In the genomic region with DNA sequence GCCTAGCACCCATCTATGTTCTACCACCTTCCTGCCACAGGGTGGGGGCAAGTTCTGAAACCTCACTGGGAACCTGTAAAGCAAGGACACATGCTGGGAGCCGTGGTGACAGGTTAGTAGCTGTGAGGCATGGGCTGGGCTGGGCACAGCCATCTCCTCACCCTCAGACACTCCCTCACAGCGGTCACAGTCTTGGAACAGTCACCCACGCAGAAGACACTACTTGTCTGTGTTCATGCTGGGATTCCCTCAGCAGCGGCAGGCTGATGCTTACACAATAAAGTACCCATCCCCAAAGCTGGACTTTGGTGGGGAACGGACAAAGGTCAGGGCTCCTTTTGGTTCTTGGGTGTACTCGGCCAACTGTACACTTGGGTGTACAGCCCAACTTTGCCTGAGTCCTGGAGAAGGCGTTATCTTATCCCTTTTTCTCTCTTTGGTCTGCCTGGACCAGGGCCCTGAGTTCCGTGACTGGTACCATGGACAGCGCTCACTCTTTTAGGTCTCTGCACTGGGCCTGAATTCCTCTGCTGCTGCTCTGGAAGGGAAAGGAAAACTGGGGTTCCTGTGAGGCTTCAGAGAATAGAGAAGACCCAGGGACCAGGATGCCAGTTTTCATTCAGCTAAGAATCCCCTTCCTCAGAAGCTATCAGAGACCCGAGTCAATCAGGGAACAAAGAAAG, we compare ENCODE assay signal across 7 mouse cellular contexts.
DNase-seq lines count a peak whose midpoint lies in the region; ATAC-seq and TF ChIP-seq lines count a peak whose summit lies in the region.

No protein-coding gene starts in this region.

- DNase-seq in kidney, postnatal 0 days (ENCODE audit: low spot score), result peak; percentile 69
- DNase-seq in kidney, adult 2 months, result no peak
- DNase-seq in MEL (ENCODE audit: low read depth, low spot score), result peak; percentile 14
- DNase-seq in brain, adult 2 months (ENCODE audit: low read depth, low spot score), result peak; percentile 71
- DNase-seq in lung, postnatal 0 days (ENCODE audit: low spot score), result peak; percentile 46
- DNase-seq in layer of hippocampus, postnatal 14 days (ENCODE audit: low spot score in 2 of 2), result no peak
- no peak for DNase-seq in gastrocnemius, adult 2 months

- H3K9me3 ChIP-seq in kidney, postnatal 0 days (replicated peaks; ENCODE audit: low read length), result no peaks in the 10 kb centered on the region
- no peaks in the 10 kb centered on the region for H3K9me3 ChIP-seq in MEL (replicated peaks; ENCODE audit: insufficient read depth, low read length)
- H3K9me3 ChIP-seq in lung, postnatal 0 days (ENCODE audit: low read length), result no peaks in the 10 kb centered on the region

- no peak for TF ChIP-seq EP300 in MEL (IDR thresholded peaks at IDR 0.05; ENCODE audit: low read depth in 1 of 2, low read length in 2 of 2)
- no peak for TF ChIP-seq EP300 in lung, postnatal 0 days (IDR thresholded peaks at IDR 0.05)

- TF ChIP-seq RAD21 in MEL (IDR thresholded peaks at IDR 0.05; ENCODE audit: low read depth, low read length), result no peak

- H3K27ac ChIP-seq in kidney, postnatal 0 days, result no peak overlapping the region
- H3K27ac ChIP-seq in kidney, adult 2 months (ENCODE audit: insufficient read depth, low read depth, low read length), result no peak overlapping the region
- H3K27ac ChIP-seq in MEL (ENCODE audit: control insufficient read depth, low read depth, low read length), result no peak overlapping the region
- H3K27ac ChIP-seq in lung, postnatal 0 days (ENCODE audit: low read length), result no peak overlapping the region
- no peak overlapping the region for H3K27ac ChIP-seq in gastrocnemius, adult 2 months

- TF ChIP-seq CTCF in kidney, postnatal 0 days (IDR thresholded peaks at IDR 0.05; ENCODE audit: low read depth), result no peak
- no peak for TF ChIP-seq CTCF in kidney, adult 2 months (conservative IDR thresholded peaks at IDR 0.05; ENCODE audit: insufficient read depth, insufficient read length, low read depth, low read length)
- TF ChIP-seq CTCF in MEL (IDR thresholded peaks at IDR 0.05 in 2 of 3, conservative IDR thresholded peaks at IDR 0.05 in 1 of 3; ENCODE audit: control insufficient read depth in 1 of 3, insufficient read depth in 1 of 3, low read depth in 2 of 3, low read length in 3 of 3, poor library complexity in 1 of 3, severe bottlenecking in 1 of 3), result no peak
- no peak for TF ChIP-seq CTCF in lung, postnatal 0 days (IDR thresholded peaks at IDR 0.05)
- no peak for TF ChIP-seq CTCF in gastrocnemius, adult 2 months (IDR thresholded peaks at IDR 0.05)

- ATAC-seq in kidney, postnatal 0 days (replicated peaks; ENCODE audit: low FRiP score, low read depth), result no peak
- no peak for ATAC-seq in lung, postnatal 0 days

- H3K36me3 ChIP-seq in kidney, postnatal 0 days (ENCODE audit: insufficient read depth, low read length), result no peaks in the 10 kb centered on the region
- H3K36me3 ChIP-seq in kidney, adult 2 months (ENCODE audit: control insufficient read depth, insufficient read depth, low read length), result no peaks in the 10 kb centered on the region
- no peaks in the 10 kb centered on the region for H3K36me3 ChIP-seq in MEL (ENCODE audit: control insufficient read depth in 1 of 2, insufficient read depth in 2 of 2, low read length in 2 of 2)
- H3K36me3 ChIP-seq in lung, postnatal 0 days (ENCODE audit: insufficient read depth, low read length), result no peaks in the 10 kb centered on the region

- no peak for TF ChIP-seq POLR2A in kidney, adult 2 months (IDR thresholded peaks at IDR 0.05; ENCODE audit: low read depth, low read length)
- TF ChIP-seq POLR2A in MEL (IDR thresholded peaks at IDR 0.05; ENCODE audit: control insufficient read depth in 1 of 2, insufficient read depth in 1 of 2, low read depth in 1 of 2, low read length in 2 of 2, poor library complexity in 1 of 2), result no peak

- H3K4me2 ChIP-seq in kidney, postnatal 0 days (ENCODE audit: low read length), result no peak overlapping the region
- H3K4me2 ChIP-seq in lung, postnatal 0 days (replicated peaks; ENCODE audit: low read depth, low read length), result no peak overlapping the region

- no peaks in the 10 kb centered on the region for H3K27me3 ChIP-seq in kidney, postnatal 0 days (ENCODE audit: insufficient read depth, low read length)
- no peaks in the 10 kb centered on the region for H3K27me3 ChIP-seq in kidney, adult 2 months (replicated peaks; ENCODE audit: control insufficient read depth, insufficient read depth, low read length)
- H3K27me3 ChIP-seq in MEL (ENCODE audit: control insufficient read depth in 1 of 2, insufficient read depth in 2 of 2, low read length in 2 of 2), result no peaks in the 10 kb centered on the region
- no peaks in the 10 kb centered on the region for H3K27me3 ChIP-seq in lung, postnatal 0 days (replicated peaks; ENCODE audit: insufficient read depth, low read length)

- H3K4me3 ChIP-seq in kidney, postnatal 0 days (replicated peaks; ENCODE audit: low read depth, low read length), result no peak overlapping the region
- no peak overlapping the region for H3K4me3 ChIP-seq in kidney, adult 2 months (ENCODE audit: insufficient read depth, low read depth, low read length)
- H3K4me3 ChIP-seq in MEL (ENCODE audit: control insufficient read depth in 1 of 2, insufficient read depth in 1 of 2, low read depth in 2 of 2, low read length in 2 of 2), result no peak overlapping the region
- no peak overlapping the region for H3K4me3 ChIP-seq in lung, postnatal 0 days (ENCODE audit: low read depth, low read length)
- no peak overlapping the region for H3K4me3 ChIP-seq in gastrocnemius, adult 2 months

- no peaks in the 10 kb centered on the region for H3K79me2 ChIP-seq in MEL (ENCODE audit: control insufficient read depth, insufficient read depth, low read length, poor library complexity)

- no peaks in the 10 kb centered on the region for H3K4me1 ChIP-seq in kidney, postnatal 0 days (replicated peaks; ENCODE audit: insufficient read depth, low read length)
- H3K4me1 ChIP-seq in kidney, adult 2 months (ENCODE audit: control insufficient read depth, insufficient read depth, low read length), result no peaks in the 10 kb centered on the region
- no peaks in the 10 kb centered on the region for H3K4me1 ChIP-seq in MEL (ENCODE audit: control insufficient read depth in 1 of 2, insufficient read depth in 2 of 2, low read length in 2 of 2)
- no peaks in the 10 kb centered on the region for H3K4me1 ChIP-seq in lung, postnatal 0 days (ENCODE audit: insufficient read depth, low read depth, low read length)

- intact Hi-C loops in gastrocnemius, adult 2 months (cut with DNase I), result loop anchor here (10.0 kb wide), 1 partner anchor 117 kb away; no protein-coding TSS in a partner anchor

- H3K9ac ChIP-seq in kidney, postnatal 0 days (ENCODE audit: low read depth, low read length), result no peak overlapping the region
- no peak overlapping the region for H3K9ac ChIP-seq in MEL (ENCODE audit: control insufficient read depth, low read depth, low read length, poor library complexity, severe bottlenecking)
- H3K9ac ChIP-seq in lung, postnatal 0 days (replicated peaks; ENCODE audit: low read depth), result no peak overlapping the region

- WGBS in kidney, postnatal 0 days, result 53% methylated on average over 10 of the region's 10 CpGs
- WGBS in kidney, adult 2 months, result 51% methylated on average over 10 of the region's 10 CpGs
- 47% methylated on average over 10 of the region's 10 CpGs for WGBS in lung, postnatal 0 days

TF ChIP-seq in MEL, 35 proteins besides CTCF, POLR2A, EP300 and RAD21:
- TF ChIP-seq MXI1 (IDR thresholded peaks at IDR 0.05; ENCODE audit: low read depth, low read length) (no peak), TCF12 (IDR thresholded peaks at IDR 0.05; ENCODE audit: low read depth, low read length) (no peak), MEF2A (IDR thresholded peaks at IDR 0.05; ENCODE audit: extremely low read depth, insufficient replicate concordance, low read depth, low read length, poor library complexity, severe bottlenecking) (no peak), MAZ (IDR thresholded peaks at IDR 0.05; ENCODE audit: low read depth, low read length) (no peak), ETS1 (IDR thresholded peaks at IDR 0.05; ENCODE audit: low read depth, low read length) (no peak), BHLHE40 (IDR thresholded peaks at IDR 0.05; ENCODE audit: borderline replicate concordance, low read depth, low read length) (no peak), TBP (IDR thresholded peaks at IDR 0.05; ENCODE audit: low read depth, low read length) (no peak), ELF1 (IDR thresholded peaks at IDR 0.05; ENCODE audit: low read depth, low read length) (no peak), SIN3A (IDR thresholded peaks at IDR 0.05; ENCODE audit: low read length) (no peak), ZC3H11A (IDR thresholded peaks at IDR 0.05; ENCODE audit: low read depth, low read length) (no peak), GATA1 (IDR thresholded peaks at IDR 0.05; ENCODE audit: low read depth, low read length) (no peak), USF2 (IDR thresholded peaks at IDR 0.05; ENCODE audit: borderline replicate concordance in 1 of 2, insufficient read depth in 1 of 2, low read depth in 1 of 2, low read length in 2 of 2) (no peak), MAX (IDR thresholded peaks at IDR 0.05; ENCODE audit: low read length) (no peak), SMC3 (IDR thresholded peaks at IDR 0.05; ENCODE audit: low read depth, low read length) (no peak), USF1 (IDR thresholded peaks at IDR 0.05; ENCODE audit: low read depth, low read length) (no peak), UBTF (IDR thresholded peaks at IDR 0.05; ENCODE audit: borderline replicate concordance, insufficient read depth, low read depth, low read length) (no peak), NELFE (IDR thresholded peaks at IDR 0.05; ENCODE audit: low read depth, low read length) (no peak), MAFK (IDR thresholded peaks at IDR 0.05; ENCODE audit: borderline replicate concordance, low read depth, low read length) (no peak), KAT2A (conservative IDR thresholded peaks at IDR 0.05; ENCODE audit: low read depth, low read length) (no peak)

Comparison
In these comparisons a context has a peak if more than half of its experiments do, and no peak if none do; other contexts are left out.
1. DNase-seq: peak in kidney, postnatal 0 days (single experiment), MEL (single experiment), brain, adult 2 months (single experiment) and lung, postnatal 0 days (single experiment); none in kidney, adult 2 months (single experiment), layer of hippocampus, postnatal 14 days (0 of 2) and gastrocnemius, adult 2 months (single experiment).